Mouse (Mus musculus) T-cell, adult 66 days (primary cell): Measurements from ENCODE around the gene Olfr237-ps1. TPM values are rescaled to one million over a fixed set of nuclear protein-coding genes. Genes with fewer than 3 reads are reported as not detected.

Experiments
- total RNA-seq, 2 experiments: library from RNA; stranded (reverse); gene quantifications; 3 replicates in 1 of 2; 4 replicates in 1 of 2; pipeline ENCODE4 v1.2.4; 2023

Olfr237-ps1 gene
- total RNA-seq = not detected

DNA sequence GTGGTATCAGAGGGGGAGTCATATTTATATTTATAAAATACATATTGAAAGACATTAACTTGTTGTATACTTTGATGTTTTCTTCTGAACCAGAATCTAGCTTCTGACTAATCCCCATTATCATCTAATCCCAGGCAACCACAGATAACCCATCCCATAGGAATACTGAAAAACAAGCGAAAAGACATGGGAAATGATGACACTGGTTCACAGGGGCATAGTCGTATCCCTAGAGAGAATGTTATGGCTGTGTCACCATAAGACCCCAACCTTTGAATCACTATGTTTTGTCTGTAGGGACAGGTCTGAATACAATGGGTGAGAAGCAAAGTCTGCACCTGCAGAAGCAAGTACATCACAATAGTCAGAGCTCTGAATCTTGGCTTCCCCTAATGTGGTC is at the start of gene Olfr237-ps1:
Olfr237-ps1 (plus strand) TSS at position 301 of the 400 bp plus-strand sequence.

GRCm38 (mm10) chr6:43106069-43106468 is 40.3 kb upstream of the Olfr237-ps1 start, which contains the start of gene Olfr441:
Gene Olfr441, plus strand, starts transcription at chr6:43106369.

GRCm38 (mm10) chr6:43162982-43163381 is 16.6 kb downstream of the Olfr237-ps1 start, which contains the start of gene Olfr437:
Gene Olfr437, plus strand, starts transcription at chr6:43163282.

DNA sequence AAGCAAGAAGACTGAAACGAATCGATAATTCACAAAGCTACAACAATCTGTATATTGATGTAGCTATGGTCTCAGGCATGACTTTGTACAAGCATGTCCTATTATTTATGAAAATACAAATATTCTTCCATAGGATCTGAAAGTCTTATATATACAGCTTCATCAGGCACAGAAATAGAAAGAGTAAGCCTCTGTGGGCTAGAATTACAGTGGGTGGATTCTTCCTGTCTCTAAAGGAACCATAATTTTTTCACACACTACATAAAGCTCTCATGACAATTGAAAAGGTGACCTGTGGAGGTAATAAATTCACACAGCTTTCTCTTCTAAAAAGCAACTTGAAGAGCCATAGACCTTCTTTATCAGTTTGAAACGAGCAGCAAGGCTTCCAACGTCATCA is 25.5 kb downstream of the Olfr237-ps1 start, which contains the start of gene Olfr13:
Olfr13 (plus strand) TSS at position 301 of the 400 bp plus-strand sequence.

GRCm38 (mm10) chr6:43196781-43197180 is 50.4 kb downstream of the Olfr237-ps1 start, which contains the start of gene Olfr435:
Gene Olfr435, plus strand, starts transcription at chr6:43197146.

Other genes starting within 250 kb of the Olfr237-ps1 start
- not detected for gene Olfr447, start 237.7 kb upstream of the Olfr237-ps1 start, total RNA-seq
- gene Olfr446, start 225.2 kb upstream of the Olfr237-ps1 start, total RNA-seq = not detected
- gene Olfr444, start 197.5 kb upstream of the Olfr237-ps1 start, total RNA-seq = not detected
- gene Olfr441, start 40.2 kb upstream of the Olfr237-ps1 start, total RNA-seq = not detected
- not detected for gene Olfr437, start 16.7 kb downstream of the Olfr237-ps1 start, total RNA-seq
- gene Olfr13, start 25.6 kb downstream of the Olfr237-ps1 start, total RNA-seq = not detected
- gene Olfr435, start 50.6 kb downstream of the Olfr237-ps1 start, total RNA-seq = not detected
- not detected for gene Olfr434, start 66.5 kb downstream of the Olfr237-ps1 start, total RNA-seq
- not detected for gene Olfr47, start 85.0 kb downstream of the Olfr237-ps1 start, total RNA-seq
- 1 to 10 TPM; 2.3 to 4.2 TPM for gene Arhgef5, start 119.0 kb downstream of the Olfr237-ps1 start, total RNA-seq
- not detected for gene Nobox, start 163.0 kb downstream of the Olfr237-ps1 start, total RNA-seq